Mouse (Mus musculus): ENCODE data around the gene Cacna1c. TPM values are rescaled to one million over a fixed set of nuclear protein-coding genes. Genes with fewer than 3 reads are reported as not detected.

The Cacna1c gene
- polyA plus RNA-seq, 1 experiment from 2014 or later, result 7.1 TPM

DNA sequence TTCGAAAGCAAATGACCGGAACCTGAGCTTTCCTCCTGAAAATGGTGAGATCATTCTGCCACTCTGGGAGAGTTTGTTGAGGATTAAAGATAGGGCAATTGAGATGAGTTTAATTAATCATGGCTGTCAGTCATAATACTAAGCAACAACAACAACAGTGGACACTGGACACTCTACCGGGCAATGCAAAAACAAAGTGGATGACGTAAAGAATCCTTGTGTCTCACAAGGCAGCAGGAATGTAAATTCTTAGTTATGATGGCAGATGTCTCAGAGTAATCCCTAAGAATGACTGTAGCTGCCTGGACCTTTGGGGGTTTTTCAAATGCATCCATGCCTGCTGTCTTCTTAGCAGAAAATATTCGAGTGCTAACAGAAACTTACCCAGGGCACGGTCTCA, 471.8 kb downstream of the Cacna1c start:
- H3K4me3 ChIP-seq (replicated peaks; ENCODE audit: low read depth, low read length), result no peak overlapping the region
- no peak overlapping the region for H3K4me2 ChIP-seq (ENCODE audit: low read length)
- ATAC-seq (ENCODE audit: low FRiP score, low TSS enrichment) (no peak), DNase-seq (no peak)
- no peak overlapping the region for H3K27ac ChIP-seq (replicated peaks; ENCODE audit: low read depth, low read length)
- H3K27me3 ChIP-seq (ENCODE audit: control insufficient read depth, insufficient read depth, low read length), result no peaks in the 10 kb centered on the region
- H3K36me3 ChIP-seq (ENCODE audit: control insufficient read depth, insufficient read depth, low read length), result 0 out of 2 replicates have a peak, but pooled peaks cover 4% of the 10 kb centered on the region
- H3K4me1 ChIP-seq (ENCODE audit: control insufficient read depth, insufficient read depth, low read length), result no peaks in the 10 kb centered on the region
- 62% methylated on average over 6 of the region's 6 CpGs for WGBS
- no peaks in the 10 kb centered on the region for H3K9me3 ChIP-seq (ENCODE audit: control insufficient read depth, low read length)
- H3K9ac ChIP-seq (replicated peaks; ENCODE audit: low read length), result no peak overlapping the region

DNA sequence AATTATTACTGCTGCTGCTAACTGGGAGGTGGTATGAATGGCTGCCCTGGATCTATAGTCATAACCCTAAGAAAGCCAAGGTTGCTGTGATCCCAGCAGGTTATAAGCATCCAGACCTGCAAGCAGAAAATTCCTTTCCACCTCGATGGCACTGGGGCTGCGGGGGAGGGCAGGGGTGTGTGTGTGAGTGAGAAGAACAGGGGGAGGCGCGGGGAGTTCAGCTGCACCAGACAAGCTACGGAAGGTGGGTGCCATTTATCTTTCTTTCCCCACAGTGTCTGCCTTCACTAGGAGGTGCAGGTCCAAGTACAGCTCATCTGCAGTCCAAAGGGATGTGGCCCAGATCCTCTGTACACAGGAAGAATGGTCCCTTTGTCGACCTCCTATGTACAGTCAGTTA, 473.9 kb downstream of the Cacna1c start:
- no peaks in the 10 kb centered on the region for H3K9me3 ChIP-seq (ENCODE audit: control insufficient read depth, low read length)
- H3K27me3 ChIP-seq (ENCODE audit: control insufficient read depth, insufficient read depth, low read length), result no peaks in the 10 kb centered on the region
- no peak overlapping the region for H3K4me2 ChIP-seq (ENCODE audit: low read length)
- H3K4me3 ChIP-seq (replicated peaks; ENCODE audit: low read depth, low read length), result no peak overlapping the region
- ATAC-seq (ENCODE audit: low FRiP score, low TSS enrichment) (no peak), DNase-seq (no peak)
- no peaks in the 10 kb centered on the region for H3K4me1 ChIP-seq (ENCODE audit: control insufficient read depth, insufficient read depth, low read length)
- WGBS, result 83% methylated on average over 6 of the region's 6 CpGs
- no peak overlapping the region for H3K9ac ChIP-seq (replicated peaks; ENCODE audit: low read length)
- 0 out of 2 replicates have a peak, but pooled peaks cover 4% of the 10 kb centered on the region for H3K36me3 ChIP-seq (ENCODE audit: control insufficient read depth, insufficient read depth, low read length)
- no peak overlapping the region for H3K27ac ChIP-seq (replicated peaks; ENCODE audit: low read depth, low read length)

GRCm38 (mm10) chr6:118719486-118719885, 476.7 kb downstream of the Cacna1c start:
- Histone ChIP-seq H3K9me3 (ENCODE audit: control insufficient read depth, low read length) (no peaks in the 10 kb centered on the region), H3K4me3 (replicated peaks; ENCODE audit: low read depth, low read length) (no peak overlapping the region), H3K36me3 (ENCODE audit: control insufficient read depth, insufficient read depth, low read length) (0 out of 2 replicates have a peak, but pooled peaks cover 4% of the 10 kb centered on the region), H3K27me3 (ENCODE audit: control insufficient read depth, insufficient read depth, low read length) (no peaks in the 10 kb centered on the region), H3K4me1 (ENCODE audit: control insufficient read depth, insufficient read depth, low read length) (no peaks in the 10 kb centered on the region), H3K27ac (replicated peaks; ENCODE audit: low read depth, low read length) (no peak overlapping the region), H3K4me2 (ENCODE audit: low read length) (no peak overlapping the region), H3K9ac (replicated peaks; ENCODE audit: low read length) (no peak overlapping the region)
- WGBS, result 89% methylated on average over 1 of the region's 1 CpGs
- DNase-seq (no peak), ATAC-seq (ENCODE audit: low FRiP score, low TSS enrichment) (no peak)

- Histone ChIP-seq H3K27ac (replicated peaks; ENCODE audit: low read depth, low read length) (no peak overlapping the region), H3K27me3 (ENCODE audit: control insufficient read depth, insufficient read depth, low read length) (no peaks in the 10 kb centered on the region), H3K36me3 (ENCODE audit: control insufficient read depth, insufficient read depth, low read length) (no peaks in the 10 kb centered on the region), H3K4me3 (replicated peaks; ENCODE audit: low read depth, low read length) (no peak overlapping the region), H3K9me3 (ENCODE audit: control insufficient read depth, low read length) (no peaks in the 10 kb centered on the region), H3K9ac (replicated peaks; ENCODE audit: low read length) (no peak overlapping the region), H3K4me1 (ENCODE audit: control insufficient read depth, insufficient read depth, low read length) (no peaks in the 10 kb centered on the region), H3K4me2 (ENCODE audit: low read length) (no peak overlapping the region)
- no peak for ATAC-seq (ENCODE audit: low FRiP score, low TSS enrichment)
- 93% methylated on average over 5 of the region's 5 CpGs for WGBS
- DNase-seq, result no peak
Measured at GRCm38 (mm10) chr6:118713286-118713685, 482.9 kb downstream of the Cacna1c start.

DNA sequence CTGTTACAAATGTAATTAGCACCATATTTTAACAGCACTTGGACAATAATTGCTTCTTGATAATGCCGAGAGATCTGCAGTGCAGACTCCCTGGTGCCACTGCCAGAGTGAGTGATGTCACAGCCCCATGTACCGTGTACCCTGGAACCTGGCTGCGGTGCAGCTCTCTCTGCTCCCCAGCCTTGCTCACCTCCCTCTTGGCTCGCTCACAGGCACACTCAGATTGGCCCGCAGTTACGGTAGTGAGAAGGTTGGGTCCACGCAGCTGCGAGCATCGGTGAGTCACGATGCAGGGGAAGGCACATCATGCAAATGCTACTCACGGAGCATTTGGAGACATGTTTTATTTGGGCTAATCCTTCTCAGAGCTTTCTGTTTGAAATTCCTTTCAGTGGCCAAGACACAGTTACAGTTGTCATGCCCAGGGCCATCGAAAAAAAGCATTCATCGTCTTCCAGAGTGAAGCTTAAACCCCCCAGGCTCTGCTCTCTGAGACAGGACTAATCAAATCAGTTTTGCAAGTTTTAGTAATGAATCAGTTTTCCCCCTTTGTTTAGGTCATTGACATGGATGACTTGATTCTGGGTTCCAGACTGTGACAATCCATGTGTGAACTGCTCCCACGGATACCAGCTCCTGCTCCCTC, 484.4 kb downstream of the Cacna1c start:
- DNase-seq (peak; percentile 15), ATAC-seq (ENCODE audit: low FRiP score, low TSS enrichment) (no peak)
- no peak overlapping the region for H3K9ac ChIP-seq (replicated peaks; ENCODE audit: low read length)

DNA sequence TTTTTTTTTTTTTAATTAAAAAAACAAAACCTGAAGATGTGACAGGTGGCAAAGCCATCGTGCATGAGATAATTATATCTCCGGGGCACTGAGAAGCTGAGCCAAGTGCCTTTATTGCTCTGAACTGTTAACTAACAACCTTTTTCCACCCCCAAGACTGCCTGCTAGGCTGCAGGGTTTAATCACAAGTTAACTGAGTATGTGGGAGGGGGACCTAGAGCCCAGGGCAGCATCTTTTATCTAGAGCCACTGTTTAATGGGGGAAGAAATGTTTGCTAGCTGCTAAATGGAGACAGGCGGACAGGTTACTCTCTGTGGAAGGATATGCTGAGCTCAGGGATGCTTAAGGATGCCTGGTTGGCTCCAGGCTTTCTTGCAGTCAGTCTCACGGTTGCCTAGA, 489.2 kb downstream of the Cacna1c start:
- no peaks in the 10 kb centered on the region for H3K9me3 ChIP-seq (ENCODE audit: control insufficient read depth, low read length)
- DNase-seq (peak; percentile 38), ATAC-seq (ENCODE audit: low FRiP score, low TSS enrichment) (no peak)
- no peaks in the 10 kb centered on the region for H3K4me1 ChIP-seq (ENCODE audit: control insufficient read depth, insufficient read depth, low read length)
- H3K27ac ChIP-seq (replicated peaks; ENCODE audit: low read depth, low read length), result no peak overlapping the region
- no peak overlapping the region for H3K4me3 ChIP-seq (replicated peaks; ENCODE audit: low read depth, low read length)
- no peak overlapping the region for H3K4me2 ChIP-seq (ENCODE audit: low read length)
- H3K36me3 ChIP-seq (ENCODE audit: control insufficient read depth, insufficient read depth, low read length), result no peaks in the 10 kb centered on the region
- no peak overlapping the region for H3K9ac ChIP-seq (replicated peaks; ENCODE audit: low read length)
- no peaks in the 10 kb centered on the region for H3K27me3 ChIP-seq (ENCODE audit: control insufficient read depth, insufficient read depth, low read length)
- 64% methylated on average over 4 of the region's 4 CpGs for WGBS

More for the DNA sequence above, 484.4 kb downstream of the Cacna1c start:
- no peaks in the 10 kb centered on the region for H3K27me3 ChIP-seq (ENCODE audit: control insufficient read depth, insufficient read depth, low read length)
- H3K4me3 ChIP-seq (replicated peaks; ENCODE audit: low read depth, low read length), result no peak overlapping the region
- no peaks in the 10 kb centered on the region for H3K36me3 ChIP-seq (ENCODE audit: control insufficient read depth, insufficient read depth, low read length)
- no peaks in the 10 kb centered on the region for H3K9me3 ChIP-seq (ENCODE audit: control insufficient read depth, low read length)
- no peak overlapping the region for H3K27ac ChIP-seq (replicated peaks; ENCODE audit: low read depth, low read length)
- WGBS, result 74% methylated on average over 14 of the region's 14 CpGs
- no peaks in the 10 kb centered on the region for H3K4me1 ChIP-seq (ENCODE audit: control insufficient read depth, insufficient read depth, low read length)
- H3K4me2 ChIP-seq (ENCODE audit: low read length), result no peak overlapping the region

DNA sequence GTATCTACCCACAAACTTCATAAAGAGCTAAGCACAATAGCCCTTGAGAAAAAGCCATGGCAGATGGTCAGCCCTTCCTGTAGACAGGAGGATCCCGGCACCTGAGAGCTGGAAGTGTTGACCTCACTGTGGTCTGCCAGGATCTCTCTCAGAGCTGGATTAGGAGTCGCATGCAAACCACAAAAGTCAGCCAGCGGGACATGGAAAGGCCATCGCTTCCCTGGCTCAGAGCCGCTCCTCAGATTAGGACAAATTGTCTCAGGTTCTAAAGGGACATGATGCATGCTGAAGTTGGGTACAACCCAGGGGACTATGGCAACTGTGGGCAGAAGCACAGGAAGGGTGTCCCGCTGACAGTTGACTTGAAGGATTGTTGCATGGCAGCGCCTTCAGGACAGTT, 490.4 kb downstream of the Cacna1c start:
- no peaks in the 10 kb centered on the region for H3K36me3 ChIP-seq (ENCODE audit: control insufficient read depth, insufficient read depth, low read length)
- H3K9me3 ChIP-seq (ENCODE audit: control insufficient read depth, low read length), result no peaks in the 10 kb centered on the region
- H3K4me3 ChIP-seq (replicated peaks; ENCODE audit: low read depth, low read length), result no peak overlapping the region
- ATAC-seq (ENCODE audit: low FRiP score, low TSS enrichment) (no peak), DNase-seq (no peak)
- 90% methylated on average over 7 of the region's 7 CpGs for WGBS
- H3K4me1 ChIP-seq (ENCODE audit: control insufficient read depth, insufficient read depth, low read length), result no peaks in the 10 kb centered on the region
- H3K27me3 ChIP-seq (ENCODE audit: control insufficient read depth, insufficient read depth, low read length), result no peaks in the 10 kb centered on the region
- H3K27ac ChIP-seq (replicated peaks; ENCODE audit: low read depth, low read length), result no peak overlapping the region
- H3K9ac ChIP-seq (replicated peaks; ENCODE audit: low read length), result no peak overlapping the region
- H3K4me2 ChIP-seq (ENCODE audit: low read length), result no peak overlapping the region

GRCm38 (mm10) chr6:118694626-118695025, 501.6 kb downstream of the Cacna1c start:
- Histone ChIP-seq H3K27ac (replicated peaks; ENCODE audit: low read depth, low read length) (no peak overlapping the region), H3K9me3 (ENCODE audit: control insufficient read depth, low read length) (no peaks in the 10 kb centered on the region), H3K4me3 (replicated peaks; ENCODE audit: low read depth, low read length) (no peak overlapping the region), H3K36me3 (ENCODE audit: control insufficient read depth, insufficient read depth, low read length) (no peaks in the 10 kb centered on the region), H3K4me2 (ENCODE audit: low read length) (no peak overlapping the region), H3K9ac (replicated peaks; ENCODE audit: low read length) (no peak overlapping the region), H3K4me1 (ENCODE audit: control insufficient read depth, insufficient read depth, low read length) (no peaks in the 10 kb centered on the region), H3K27me3 (ENCODE audit: control insufficient read depth, insufficient read depth, low read length) (no peaks in the 10 kb centered on the region)
- 88% methylated on average over 4 of the region's 4 CpGs for WGBS
- ATAC-seq (ENCODE audit: low FRiP score, low TSS enrichment) (no peak), DNase-seq (no peak)

DNA sequence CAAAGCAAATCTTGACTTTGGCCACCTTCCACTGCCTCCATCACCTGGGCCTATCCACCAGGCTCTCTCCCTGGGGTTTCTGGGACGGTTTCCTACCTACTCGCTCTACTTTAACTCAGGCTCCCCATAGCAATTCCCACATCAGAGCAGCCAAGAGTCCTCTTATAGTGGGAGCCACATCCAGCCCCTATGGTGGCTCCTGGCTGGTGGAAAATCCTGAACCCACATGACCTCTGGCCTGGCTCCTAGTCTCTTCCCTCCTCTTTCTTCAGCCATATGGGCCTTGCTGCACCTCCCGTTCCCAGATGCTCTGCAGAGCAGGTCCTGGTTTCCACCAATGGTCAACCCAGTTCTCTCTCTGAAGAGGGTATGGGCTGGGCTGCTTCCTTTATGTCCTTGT, 506.8 kb downstream of the Cacna1c start:
- DNase-seq, result no peak
- H3K4me1 ChIP-seq (ENCODE audit: control insufficient read depth, insufficient read depth, low read length), result no peaks in the 10 kb centered on the region
- no peaks in the 10 kb centered on the region for H3K9me3 ChIP-seq (ENCODE audit: control insufficient read depth, low read length)
- 92% methylated on average over 3 of the region's 3 CpGs for WGBS
- no peak overlapping the region for H3K4me3 ChIP-seq (replicated peaks; ENCODE audit: low read depth, low read length)
- no peak overlapping the region for H3K9ac ChIP-seq (replicated peaks; ENCODE audit: low read length)
- no peaks in the 10 kb centered on the region for H3K36me3 ChIP-seq (ENCODE audit: control insufficient read depth, insufficient read depth, low read length)
- ATAC-seq (ENCODE audit: low FRiP score, low TSS enrichment), result no peak
- H3K27me3 ChIP-seq (ENCODE audit: control insufficient read depth, insufficient read depth, low read length), result no peaks in the 10 kb centered on the region
- no peak overlapping the region for H3K27ac ChIP-seq (replicated peaks; ENCODE audit: low read depth, low read length)
- no peak overlapping the region for H3K4me2 ChIP-seq (ENCODE audit: low read length)

Data from midbrain, embryonic 14.5 days (tissue).